Mouse (Mus musculus): ENCODE measurements around the gene Galnt10.

Gene Galnt10

GRCm38 (mm10) chr11:57688179-57688929, 43.1 kb downstream of the Galnt10 start:
- in situ Hi-C loops (cut with MseI, MboI): no loop called here

DNA sequence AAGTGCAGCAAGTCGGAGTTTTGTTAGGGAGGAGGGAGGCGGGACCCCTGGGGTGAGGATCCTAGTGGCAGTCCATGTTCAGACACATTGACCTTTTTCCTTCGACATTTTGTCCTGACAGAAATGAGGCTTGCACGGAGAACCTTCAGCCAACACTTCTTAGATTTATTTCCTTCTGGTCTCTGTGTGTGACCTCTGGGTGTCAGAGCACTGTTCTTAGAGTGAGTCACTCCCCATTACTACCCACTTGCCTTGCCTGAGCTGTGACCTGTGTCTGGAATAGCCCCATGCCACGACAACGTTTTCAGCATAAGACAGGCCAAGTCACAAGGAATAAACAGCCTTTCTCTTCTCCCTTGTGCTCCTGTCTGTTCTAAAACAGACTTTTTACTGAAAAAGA, 44.6 kb downstream of the Galnt10 start:
- in situ Hi-C loops (cut with MseI, MboI): no loop called here

DNA sequence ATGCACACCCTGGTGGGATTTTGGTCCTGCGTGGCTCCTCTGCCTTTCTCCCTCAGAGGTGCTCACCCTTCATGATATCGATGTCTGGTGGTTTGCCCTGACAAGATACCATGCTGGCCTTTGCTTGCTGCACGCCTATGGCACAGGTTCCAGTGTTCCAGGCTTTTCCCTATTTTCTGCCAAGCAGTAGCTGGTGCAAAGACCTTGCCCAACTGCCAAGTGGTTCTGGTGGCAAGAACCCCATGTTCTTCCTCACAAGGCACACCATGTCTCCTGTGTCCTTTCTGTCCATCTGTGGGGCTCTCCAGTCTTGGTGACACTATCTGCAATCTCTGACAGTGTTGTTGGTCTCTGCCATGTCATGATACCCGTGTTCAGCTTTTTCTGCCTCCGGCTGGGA, 45.6 kb downstream of the Galnt10 start:
- in situ Hi-C loops (cut with MseI, MboI): no loop called here

- in situ Hi-C loops (cut with MseI, MboI): no loop called here
These were observed 46.7 kb downstream of the Galnt10 start for GRCm38 (mm10) chr11:57691939-57692338.

- in situ Hi-C loops (cut with MseI, MboI): no loop called here
These were observed 47.5 kb downstream of the Galnt10 start for GRCm38 (mm10) chr11:57692726-57693125.

- in situ Hi-C loops (cut with MseI, MboI): no loop called here
These were observed 49.2 kb downstream of the Galnt10 start for GRCm38 (mm10) chr11:57694486-57694885.

DNA sequence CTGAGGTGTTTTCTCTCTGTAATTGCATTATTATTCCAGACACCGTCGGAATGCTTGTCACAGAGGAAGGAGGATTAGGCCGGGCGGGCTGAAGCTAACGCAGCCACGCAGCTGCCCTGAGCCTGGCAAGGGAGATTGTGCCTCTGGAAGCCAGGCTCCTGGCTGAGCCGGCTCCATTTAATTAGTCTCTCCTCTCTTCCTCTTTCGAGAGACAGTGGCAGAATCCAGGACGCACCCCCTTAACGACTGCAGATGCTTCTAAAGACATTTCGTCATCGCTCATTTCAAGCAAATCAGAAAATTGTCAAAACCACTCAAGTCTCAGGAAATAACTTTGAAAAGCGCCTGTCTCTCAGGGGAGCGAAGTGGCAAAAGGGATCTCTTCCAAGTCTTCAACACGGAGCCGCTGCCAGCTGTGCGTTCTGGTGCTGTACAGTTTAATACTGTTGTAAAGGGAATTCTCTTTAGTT, 51.0 kb downstream of the Galnt10 start:
- in situ Hi-C loops (cut with MseI, MboI): no loop called here

GRCm38 (mm10) chr11:57696807-57697251, 51.6 kb downstream of the Galnt10 start:
- in situ Hi-C loops (cut with MseI, MboI): no loop called here

DNA sequence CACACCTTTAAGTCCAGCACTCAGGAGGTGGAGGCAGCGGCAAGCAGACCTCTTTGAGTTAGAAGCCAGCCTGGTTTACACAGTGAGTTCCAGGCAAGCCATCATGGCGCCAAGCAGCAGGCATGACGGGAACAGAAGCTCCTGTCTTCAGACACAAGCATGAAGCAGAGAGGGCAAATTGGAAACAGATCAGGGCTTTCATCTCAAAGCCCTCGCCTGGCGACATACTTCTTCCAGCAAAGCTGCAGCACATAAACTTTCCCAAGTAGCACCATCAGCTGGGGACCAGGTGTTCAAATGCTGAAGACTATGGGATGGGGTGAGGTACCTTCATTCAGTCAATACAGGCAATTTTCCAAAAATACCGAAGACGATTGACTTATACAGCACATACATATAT, 54.9 kb downstream of the Galnt10 start:
- in situ Hi-C loops (cut with MseI, MboI): no loop called here

GRCm38 (mm10) chr11:57701193-57701925, 56.1 kb downstream of the Galnt10 start:
- in situ Hi-C loops (cut with MseI, MboI): no loop called here

GRCm38 (mm10) chr11:57701956-57702355, 56.7 kb downstream of the Galnt10 start:
- in situ Hi-C loops (cut with MseI, MboI): no loop called here

DNA sequence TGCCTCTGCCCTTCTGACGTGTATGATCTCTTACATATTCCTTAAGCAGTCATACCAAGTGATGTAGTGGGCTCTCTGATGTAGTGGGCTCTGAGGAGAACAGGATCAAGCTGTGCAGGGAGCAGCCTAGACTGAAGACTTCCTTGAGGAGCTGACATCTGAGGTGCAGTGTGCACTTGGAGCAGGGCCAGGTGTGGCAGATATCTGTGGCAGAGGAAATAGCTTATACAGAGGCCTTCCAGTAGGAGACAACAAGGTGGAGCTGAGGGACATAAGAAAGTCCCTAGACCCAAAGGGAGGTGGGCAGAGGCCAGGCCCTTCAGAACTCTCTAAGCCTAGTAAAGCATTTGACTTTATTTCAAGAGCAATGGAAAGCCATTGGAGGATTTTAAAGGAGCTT, 61.4 kb downstream of the Galnt10 start:
- in situ Hi-C loops (cut with MseI, MboI): no loop called here

- in situ Hi-C loops (cut with MseI, MboI): no loop called here
These were observed 62.0 kb downstream of the Galnt10 start for GRCm38 (mm10) chr11:57707114-57707798.

DNA sequence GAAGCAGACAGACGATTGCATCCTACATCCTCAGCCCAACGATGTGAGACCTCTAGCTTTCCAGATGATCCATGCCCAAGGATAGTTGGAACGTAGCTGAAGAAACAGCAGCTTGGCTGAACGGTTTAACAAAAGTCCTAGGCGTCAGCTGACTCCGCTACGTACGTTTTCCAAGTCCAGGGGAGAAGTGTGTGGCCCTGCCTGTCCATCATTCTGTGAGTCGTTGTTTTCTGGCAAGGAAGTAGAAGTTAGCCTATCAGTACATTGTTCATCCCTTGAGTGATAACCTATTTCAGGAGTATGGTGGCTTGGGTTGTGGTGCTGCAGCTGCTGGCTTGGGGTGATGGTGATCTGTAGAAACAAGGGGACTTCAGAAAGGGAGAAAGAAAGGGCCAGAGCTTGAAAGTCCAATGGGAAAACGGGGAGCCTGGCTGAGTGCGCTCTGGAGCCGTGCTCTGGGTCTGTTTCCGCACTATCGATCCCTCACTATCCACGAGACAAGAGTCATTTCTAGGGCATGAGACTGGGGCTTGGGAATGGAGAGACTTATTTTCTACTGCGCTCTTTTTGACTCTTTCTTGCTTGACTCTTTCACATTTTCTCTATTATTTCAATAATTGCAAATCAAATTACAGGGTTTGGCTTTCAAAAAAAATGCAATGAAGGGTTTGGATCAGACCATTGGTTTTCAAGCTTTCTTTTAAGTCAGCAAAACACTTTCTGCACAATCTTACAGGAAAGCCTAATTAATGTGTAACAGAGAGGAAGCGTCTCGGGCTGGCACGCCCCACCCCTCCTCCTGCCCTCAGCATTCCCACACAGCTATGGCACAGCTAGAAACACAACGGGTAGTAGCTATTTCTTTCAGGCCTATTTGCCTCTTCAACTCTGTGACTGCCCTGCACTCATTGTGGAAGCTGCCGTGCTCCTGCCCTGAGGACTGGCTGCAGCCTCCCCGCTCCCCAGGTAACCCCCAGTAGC, 63.2 kb downstream of the Galnt10 start:
- in situ Hi-C loops (cut with MseI, MboI): no loop called here

DNA sequence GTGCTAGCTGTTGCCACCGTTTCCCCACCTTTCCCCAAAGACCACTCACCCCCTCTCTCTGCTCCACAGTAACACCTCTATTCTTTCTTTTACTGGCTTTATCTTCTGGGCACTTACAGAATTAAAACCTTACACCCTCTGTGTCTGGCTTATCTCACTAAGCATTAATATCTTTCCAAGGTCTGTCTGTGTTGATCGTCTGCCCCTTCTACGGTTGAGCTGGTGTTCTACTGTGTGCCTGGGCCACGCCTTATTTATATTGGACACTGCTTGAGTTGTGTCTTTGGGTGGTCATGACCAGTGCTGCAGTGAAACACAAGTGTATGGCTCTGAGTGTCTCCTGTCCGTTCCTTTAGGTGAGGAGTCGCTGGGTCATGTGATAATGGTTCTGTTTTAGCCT, 68.7 kb downstream of the Galnt10 start:
- in situ Hi-C loops (cut with MseI, MboI): no loop called here

DNA sequence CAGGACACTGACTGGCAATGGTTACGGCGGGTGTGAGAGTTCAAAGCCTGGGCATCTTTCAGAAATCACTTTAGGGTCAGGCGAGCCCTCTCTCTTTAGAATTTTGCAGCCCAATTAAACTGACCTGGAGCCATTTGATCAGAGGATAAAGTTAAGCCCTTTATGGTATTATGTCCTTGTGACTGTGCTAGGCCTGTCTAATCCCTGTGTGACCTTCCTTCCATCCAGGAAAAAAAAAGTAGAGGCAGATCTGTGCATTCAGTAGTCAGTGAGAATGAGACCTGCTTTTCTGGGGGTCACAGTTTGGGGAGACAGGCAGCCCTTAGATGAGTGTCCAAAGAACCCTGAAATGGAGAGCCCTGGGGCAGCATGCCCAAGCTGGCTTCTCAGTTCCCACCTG, 71.5 kb downstream of the Galnt10 start:
- in situ Hi-C loops (cut with MseI, MboI): no loop called here

DNA sequence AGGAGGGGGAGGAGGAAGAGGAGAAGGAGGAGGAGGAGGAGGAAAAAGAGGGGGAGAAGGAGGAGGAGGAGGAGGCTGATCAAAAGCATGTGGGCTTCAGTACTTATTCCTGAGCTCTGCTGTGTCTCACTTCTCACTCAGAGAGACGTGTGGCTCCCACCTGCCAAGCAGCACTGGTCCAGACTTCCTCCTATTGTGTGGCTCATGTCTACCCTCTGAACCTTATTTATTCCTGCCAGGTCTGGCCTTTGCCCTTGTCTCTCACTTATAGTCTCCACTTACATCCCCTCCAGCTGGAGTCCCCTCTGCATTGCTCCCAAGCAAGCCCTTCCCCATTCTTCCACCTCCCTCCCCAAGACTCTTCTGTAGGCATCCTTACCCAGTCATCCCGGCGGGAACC, 72.2 kb downstream of the Galnt10 start:
- in situ Hi-C loops (cut with MseI, MboI): no loop called here

GRCm38 (mm10) chr11:57718081-57718480, 72.8 kb downstream of the Galnt10 start:
- in situ Hi-C loops (cut with MseI, MboI): no loop called here

- in situ Hi-C loops (cut with MseI, MboI): no loop called here
These were observed 74.4 kb downstream of the Galnt10 start for GRCm38 (mm10) chr11:57719631-57720030.

GRCm38 (mm10) chr11:57720076-57720475, 74.8 kb downstream of the Galnt10 start:
- in situ Hi-C loops (cut with MseI, MboI): no loop called here

DNA sequence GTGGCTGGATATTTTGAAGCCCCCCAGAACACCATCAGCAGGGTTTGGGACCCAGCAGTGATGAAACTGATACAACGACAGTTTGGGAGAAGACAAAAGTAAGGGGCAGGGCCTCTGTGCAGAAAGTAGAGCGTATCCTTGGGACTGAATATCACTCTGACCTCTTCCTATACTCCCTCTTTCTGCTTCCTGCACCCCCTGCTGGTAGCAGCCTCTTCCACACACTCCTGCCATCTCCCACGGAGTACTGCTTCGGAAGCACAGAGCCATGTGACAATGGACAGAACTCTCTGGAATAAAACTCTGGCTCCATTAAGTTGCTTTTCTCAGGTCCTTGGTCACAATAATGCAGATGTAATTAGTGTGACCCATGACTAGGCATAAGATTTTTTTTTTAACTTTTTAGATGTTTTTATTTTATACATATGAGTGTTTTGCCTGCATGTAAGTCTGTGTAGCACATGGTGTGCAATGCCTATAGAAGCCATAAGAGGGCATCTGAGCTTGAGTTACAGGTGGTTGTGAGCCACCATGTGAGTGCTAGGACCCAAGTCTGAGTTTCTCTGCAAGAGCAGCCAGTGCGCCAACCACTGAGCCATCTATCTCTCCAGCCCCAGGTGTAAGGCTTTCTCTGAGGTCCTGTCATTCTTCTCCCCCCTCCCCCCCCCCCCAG, 79.7 kb downstream of the Galnt10 start:
- in situ Hi-C loops (cut with MseI, MboI): no loop called here

Measured in mouse trophoblast stem cell (cell line).